ENCODE assay signal across 8 mouse cellular contexts in genomic region chr4:140905426-140905871, GRCm38 (mm10). TPM values are rescaled to one million over a fixed set of nuclear protein-coding genes. Genes with fewer than 3 reads are reported as not detected.
DNase-seq lines count a peak whose midpoint lies in the region; ATAC-seq and TF ChIP-seq lines count a peak whose summit lies in the region.

No protein-coding gene starts in this region.

- TF ChIP-seq CTCF in bone marrow, adult 2 months (IDR thresholded peaks at IDR 0.05; ENCODE audit: control insufficient read depth, insufficient read depth, low read length), result peak; percentile 74
- no peak for TF ChIP-seq CTCF in cerebellum, adult 2 months (IDR thresholded peaks at IDR 0.05; ENCODE audit: borderline replicate concordance, insufficient read depth, low read depth, low read length)

- 2% methylated on average over 11 of the region's 11 CpGs for WGBS in bone marrow, adult 2 months
- WGBS in hindbrain, embryonic 16.5 days, result 15% methylated on average over 11 of the region's 11 CpGs
- 16% methylated on average over 11 of the region's 11 CpGs for WGBS in cerebellum, adult 2 months

- no peaks in the 10 kb centered on the region for H3K9me3 ChIP-seq in hindbrain, embryonic 16.5 days (ENCODE audit: control insufficient read depth, low read length)

- H3K9ac ChIP-seq in hindbrain, embryonic 16.5 days (ENCODE audit: low read depth, low read length), result 0 out of 2 replicates have a peak overlapping the region, but pooled peaks have one; percentile 3

- peak overlapping the region; percentile 85 for H3K4me2 ChIP-seq in hindbrain, embryonic 16.5 days (ENCODE audit: low read length)

- DNase-seq in kidney, postnatal 10 days, result peak; percentile 9
- DNase-seq in kidney, adult 18-20 months, result no peak
- peak; percentile 45 for DNase-seq in thymus, postnatal 0 days (ENCODE audit: low spot score)
- no peak for DNase-seq in cerebellum, adult 2 months
- no peak for DNase-seq in Muller cell, postnatal 12 days (ENCODE audit: inconsistent ontology term)

- H3K27me3 ChIP-seq in hindbrain, embryonic 16.5 days (replicated peaks; ENCODE audit: control insufficient read depth, insufficient read depth, low read length), result peaks cover 17% of the 10 kb centered on the region
- H3K27me3 ChIP-seq in cerebellum, adult 2 months (ENCODE audit: control insufficient read depth, insufficient read depth, low read length), result no peaks in the 10 kb centered on the region

- H3K27ac ChIP-seq in bone marrow, adult 2 months (ENCODE audit: control insufficient read depth, insufficient read depth, low read depth, low read length, poor library complexity), result peak overlapping the region; percentile 64
- H3K27ac ChIP-seq in hindbrain, embryonic 16.5 days (ENCODE audit: low read depth, low read length), result no peak overlapping the region
- H3K27ac ChIP-seq in cerebellum, adult 2 months (ENCODE audit: insufficient read depth, low read length), result no peak overlapping the region

- H3K4me1 ChIP-seq in bone marrow, adult 2 months (ENCODE audit: control insufficient read depth, insufficient read depth, low read length), result peaks cover 2% of the 10 kb centered on the region; the same call in 1 of the 2 replicates
- peaks cover 9% of the 10 kb centered on the region; the same call in 1 of the 2 replicates for H3K4me1 ChIP-seq in hindbrain, embryonic 16.5 days (ENCODE audit: control insufficient read depth, insufficient read depth, low read depth, low read length)
- H3K4me1 ChIP-seq in cerebellum, adult 2 months (ENCODE audit: control insufficient read depth, insufficient read depth, low read length), result no peaks in the 10 kb centered on the region

- peak overlapping the region; percentile 10 for H3K4me3 ChIP-seq in bone marrow, adult 2 months (replicated peaks; ENCODE audit: control insufficient read depth, low read depth, low read length)
- peak overlapping the region; percentile 44 for H3K4me3 ChIP-seq in hindbrain, embryonic 16.5 days (ENCODE audit: low read length)
- H3K4me3 ChIP-seq in cerebellum, adult 2 months (replicated peaks; ENCODE audit: insufficient read depth, low read depth, low read length), result no peak overlapping the region

- no peak for TF ChIP-seq POLR2A in bone marrow, adult 2 months (IDR thresholded peaks at IDR 0.05; ENCODE audit: borderline replicate concordance, control insufficient read depth, low read depth, low read length)
- TF ChIP-seq POLR2A in cerebellum, adult 2 months (IDR thresholded peaks at IDR 0.05; ENCODE audit: borderline replicate concordance, insufficient read depth, low read length), result no peak

- no peak for ATAC-seq in hindbrain, embryonic 16.5 days
- ATAC-seq in megakaryocyte progenitor cell, adult 5-6 weeks (replicated peaks; ENCODE audit: poor library complexity), result peak; percentile 43

- no peaks in the 10 kb centered on the region for H3K36me3 ChIP-seq in hindbrain, embryonic 16.5 days (ENCODE audit: control insufficient read depth, insufficient read depth, low read length)

RNA-seq across cellular contexts. Expression of gene Padi2, which starts 0.7 kb away (rescaled TPM):
- 5.6 and 11.4 TPM in 2 replicates for polyA plus RNA-seq in bone marrow, adult 2 months (2011; ENCODE audit: insufficient read depth, insufficient read length, low replicate concordance, missing spikeins)
- polyA plus RNA-seq in hindbrain, embryonic 16.5 days (2015; fragmentation: Nextera tagmentation; extraction: Ambion mirVana), result 2.4 and 2.7 TPM in 2 replicates
- 5.5 and 5.7 TPM in 2 replicates for total RNA-seq in megakaryocyte progenitor cell, adult 5-6 weeks (2015)
- total RNA-seq in megakaryocyte progenitor cell, adult 5-6 weeks (2017), result 4.8 and 5.0 TPM in 2 replicates
- 13.6 and 14.8 TPM in 2 replicates for polyA plus RNA-seq in thymus, postnatal 0 days (2015; fragmentation: Nextera tagmentation; extraction: Ambion mirVana)
- polyA plus RNA-seq in cerebellum, adult 2 months (2012; rRNA removed), result 22.2 and 25.2 TPM in 2 replicates

RNA-seq across cellular contexts. Expression of gene Sdhb, which starts 55.6 kb away (rescaled TPM):
- 33.6 and 65.3 TPM in 2 replicates for polyA plus RNA-seq in bone marrow, adult 2 months (2011; ENCODE audit: insufficient read depth, insufficient read length, low replicate concordance, missing spikeins)
- polyA plus RNA-seq in hindbrain, embryonic 16.5 days (2015; fragmentation: Nextera tagmentation; extraction: Ambion mirVana), result 490 and 530 TPM in 2 replicates
- total RNA-seq in megakaryocyte progenitor cell, adult 5-6 weeks (2015), result 160 and 167 TPM in 2 replicates
- total RNA-seq in megakaryocyte progenitor cell, adult 5-6 weeks (2017), result 91.4 and 129 TPM in 2 replicates
- 434 and 468 TPM in 2 replicates for polyA plus RNA-seq in thymus, postnatal 0 days (2015; fragmentation: Nextera tagmentation; extraction: Ambion mirVana)
- 320 and 325 TPM in 2 replicates for polyA plus RNA-seq in cerebellum, adult 2 months (2012; rRNA removed)

RNA-seq across cellular contexts. Expression of gene Padi1, which starts 59.9 kb away (rescaled TPM):
- polyA plus RNA-seq in bone marrow, adult 2 months (2011; ENCODE audit: insufficient read depth, insufficient read length, low replicate concordance, missing spikeins), result not detected in 2 replicates
- not detected in 2 replicates for polyA plus RNA-seq in hindbrain, embryonic 16.5 days (2015; fragmentation: Nextera tagmentation; extraction: Ambion mirVana)
- total RNA-seq in megakaryocyte progenitor cell, adult 5-6 weeks (2015), result 0.05 TPM in 2 replicates
- total RNA-seq in megakaryocyte progenitor cell, adult 5-6 weeks (2017), result not detected in 2 replicates
- polyA plus RNA-seq in thymus, postnatal 0 days (2015; fragmentation: Nextera tagmentation; extraction: Ambion mirVana), result 0.41 and 0.64 TPM in 2 replicates
- 0.05 and 0.08 TPM in 2 replicates for polyA plus RNA-seq in cerebellum, adult 2 months (2012; rRNA removed)

Comparison
In these comparisons a context has a peak if more than half of its experiments do, and no peak if none do; other contexts are left out.
1. DNase-seq: peak in kidney, postnatal 10 days (single experiment) and thymus, postnatal 0 days (single experiment); none in kidney, adult 18-20 months (single experiment), cerebellum, adult 2 months (0 of 2) and Muller cell, postnatal 12 days (single experiment).